Mouse (Mus musculus): ENCODE measurements around the gene Slc24a3.

Gene Slc24a3

DNA sequence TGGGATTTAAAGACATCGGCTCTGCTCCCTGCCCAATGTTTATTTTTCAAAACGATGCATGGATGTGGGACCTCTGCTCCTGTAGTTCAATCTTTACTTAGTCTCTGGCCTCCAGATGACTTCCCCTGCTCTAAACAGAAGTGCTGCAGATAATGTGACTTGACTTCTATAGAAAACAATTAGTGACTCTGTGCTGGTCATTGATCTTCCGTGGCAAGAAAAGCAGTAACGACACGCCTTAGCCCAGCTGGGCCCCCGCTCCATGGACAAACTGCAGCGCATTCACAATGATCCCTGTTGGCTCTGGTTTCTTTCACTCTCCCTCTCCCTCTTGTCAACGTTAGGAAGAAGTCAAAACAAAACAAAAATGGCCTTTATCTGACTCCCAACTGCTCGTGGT is 453.6 kb downstream of the Slc24a3 start:
- no peak for DNase-seq (ENCODE audit: low spot score in 2 of 2)

DNA sequence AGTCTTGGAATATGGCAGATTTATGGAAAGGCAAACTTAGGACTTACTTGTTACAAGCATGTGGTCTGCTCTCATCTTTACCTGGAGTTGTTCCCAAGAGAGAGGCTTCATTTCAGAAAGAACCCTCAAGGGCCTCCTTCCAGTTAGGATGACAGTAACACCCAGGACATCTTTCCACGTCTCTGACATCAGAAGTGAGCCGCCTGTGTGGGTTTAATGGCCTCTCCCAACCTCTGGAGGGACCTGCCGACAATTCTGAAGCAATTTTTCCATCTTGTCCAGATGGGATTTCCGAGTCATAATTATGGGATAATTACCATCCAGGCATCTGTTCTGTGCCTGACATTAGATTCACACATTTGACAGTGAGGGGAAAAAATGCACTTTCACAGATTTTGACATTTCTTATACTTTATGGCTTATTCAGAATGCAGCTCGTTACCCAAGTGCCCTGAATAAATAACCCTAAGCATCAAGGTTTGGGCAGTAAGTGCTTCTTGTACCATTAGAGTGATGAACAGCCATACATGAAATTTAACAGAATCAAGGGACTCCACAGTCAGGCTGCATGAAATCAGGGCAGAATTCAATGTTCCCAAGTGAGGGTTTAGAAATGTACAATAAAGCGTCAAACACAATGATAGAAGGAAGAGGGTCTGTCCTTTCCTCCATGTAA is 463.7 kb downstream of the Slc24a3 start:
- no peak for DNase-seq (ENCODE audit: low spot score in 2 of 2)

DNA sequence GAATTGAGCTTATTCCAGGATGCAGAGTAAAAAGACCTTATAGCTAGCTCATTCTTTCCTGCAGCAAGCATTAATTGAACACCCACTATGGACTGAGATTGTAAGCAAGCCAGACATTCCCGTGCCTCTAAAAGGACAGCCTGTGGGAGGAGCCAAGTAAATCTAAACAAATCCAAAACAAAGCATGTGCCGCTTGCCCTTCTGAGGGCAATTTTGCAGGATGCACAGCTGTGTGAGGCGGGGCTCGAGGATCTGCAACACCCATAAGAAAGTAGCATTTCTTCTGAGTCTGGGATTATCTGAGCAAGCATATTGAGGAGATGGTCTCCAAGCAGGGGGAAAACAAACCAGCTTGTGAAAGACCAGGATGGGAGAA is 464.2 kb downstream of the Slc24a3 start:
- no peak for DNase-seq (ENCODE audit: low spot score in 2 of 2)

DNA sequence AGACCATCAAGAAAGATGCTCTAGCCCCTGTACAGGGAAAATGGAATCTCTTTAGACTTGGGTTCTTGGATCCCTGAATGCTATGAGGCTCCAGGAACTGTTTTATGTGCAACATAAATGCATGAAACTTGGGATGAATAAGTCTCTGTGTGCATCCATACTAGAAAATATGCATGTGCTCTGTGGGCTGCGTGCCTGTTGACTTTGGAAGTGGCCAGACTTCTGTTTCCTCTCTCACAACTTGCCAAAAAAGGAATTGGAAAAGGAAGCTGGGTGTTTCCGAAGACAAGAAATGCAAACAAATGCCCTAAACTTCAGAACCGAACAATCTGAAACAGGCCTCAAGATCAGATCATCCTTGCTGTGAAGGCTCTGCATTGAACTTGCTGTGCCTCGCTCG is 466.3 kb downstream of the Slc24a3 start:
- no peak for DNase-seq (ENCODE audit: low spot score in 2 of 2)

DNA sequence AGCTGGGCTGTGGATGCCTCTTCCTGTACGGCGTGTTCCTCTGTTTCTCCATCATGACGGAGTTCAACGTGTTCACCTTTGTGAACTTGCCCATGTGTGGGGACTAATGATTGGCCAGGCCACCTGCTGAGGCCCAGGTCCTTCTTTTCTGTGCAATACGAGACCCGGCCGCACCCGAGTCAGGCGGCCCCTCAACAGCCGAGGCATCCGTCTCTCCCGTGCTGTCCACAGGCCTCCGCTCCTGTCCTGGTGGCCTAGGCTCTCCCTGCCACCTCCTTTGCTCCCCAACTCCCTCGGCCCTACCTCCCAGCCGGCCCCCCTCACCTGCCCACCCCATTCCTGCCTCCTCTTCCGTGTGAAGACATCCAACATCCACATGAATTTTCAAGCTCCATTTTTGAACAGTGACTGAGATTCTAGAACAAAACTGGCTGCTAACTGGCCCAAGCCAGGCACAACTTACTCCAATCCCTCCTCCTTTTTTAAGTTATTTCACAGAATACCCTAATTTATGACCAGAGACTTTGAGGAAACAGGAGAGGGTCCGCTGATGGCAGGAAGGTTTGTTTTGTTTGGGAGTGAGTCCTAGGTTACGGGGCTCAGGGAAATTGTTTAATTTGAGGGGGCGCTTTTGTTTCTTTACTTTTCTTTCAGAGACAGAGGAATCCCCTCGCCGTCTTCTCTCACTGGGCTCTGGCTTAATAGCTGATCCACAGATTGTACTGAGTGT is 472.9 kb downstream of the Slc24a3 start:
- DNase-seq (ENCODE audit: low spot score in 2 of 2), result no peak

DNA sequence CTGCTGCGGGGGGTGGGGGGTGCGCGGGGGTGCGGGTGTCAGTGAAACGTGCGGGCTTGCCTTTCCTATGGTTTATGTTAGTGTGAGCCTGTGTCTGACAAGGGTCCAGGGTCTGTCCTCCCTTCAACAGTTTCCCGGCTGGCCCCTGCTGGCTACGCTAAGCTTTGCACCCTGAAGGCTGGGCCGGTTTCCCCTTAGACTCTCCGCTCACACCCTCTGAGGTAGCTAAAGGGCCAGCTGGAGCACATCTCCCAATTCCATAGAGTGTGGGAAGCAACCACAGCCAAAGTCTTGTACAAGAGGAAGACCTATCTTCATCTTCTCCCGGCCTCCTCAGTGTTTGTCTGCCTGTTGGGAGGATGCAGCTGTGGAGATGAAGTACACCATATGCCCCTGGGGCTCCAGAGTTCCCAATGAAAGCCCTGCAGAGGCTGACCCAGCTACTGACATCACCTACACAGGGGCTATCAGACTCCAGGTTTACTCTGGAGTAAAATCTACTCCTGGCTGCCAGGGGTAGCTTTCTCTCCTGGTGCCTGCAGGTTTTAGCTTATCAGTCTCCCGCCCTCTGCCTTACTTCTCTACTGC is 487.9 kb downstream of the Slc24a3 start:
- DNase-seq (ENCODE audit: low spot score in 2 of 2), result no peak

DNA sequence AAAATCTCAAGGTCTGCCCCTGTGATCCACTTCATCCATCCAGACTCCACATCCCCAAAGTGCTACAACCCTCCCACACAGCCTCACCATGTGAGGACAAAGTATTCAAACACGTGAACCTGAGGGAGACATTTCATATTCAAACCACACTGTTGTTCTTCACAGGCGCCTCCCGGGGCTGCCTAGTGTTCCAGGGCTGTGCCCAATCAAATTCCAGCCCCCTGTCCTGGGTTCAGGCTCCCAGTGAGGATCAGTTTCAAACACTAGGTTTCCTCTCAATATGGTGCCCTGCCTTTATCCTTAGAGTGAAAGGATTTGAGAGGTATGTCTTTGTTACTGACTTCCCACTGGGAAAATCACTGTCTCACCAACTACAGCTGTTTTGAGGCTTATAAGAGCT is 488.6 kb downstream of the Slc24a3 start:
- no peak for DNase-seq (ENCODE audit: low spot score in 2 of 2)

DNA sequence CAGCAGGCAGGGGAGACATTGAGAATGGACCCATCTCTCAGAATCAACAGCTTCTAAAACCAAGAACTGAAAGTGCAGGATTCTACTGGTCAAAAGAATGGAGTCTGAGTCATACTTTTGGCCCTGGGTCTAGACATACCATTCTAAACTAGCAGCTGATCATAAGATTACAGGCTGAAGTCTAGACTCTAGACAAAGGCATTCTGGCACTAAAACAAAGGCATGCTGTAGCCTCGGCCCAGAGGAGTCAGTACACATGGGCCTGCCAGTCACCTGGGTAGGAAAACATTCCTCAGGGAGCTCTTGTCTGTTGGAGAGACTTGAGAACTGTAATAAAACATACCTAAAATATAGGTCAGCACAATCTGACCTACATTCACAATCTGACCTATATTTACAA is 489.2 kb downstream of the Slc24a3 start:
- DNase-seq (ENCODE audit: low spot score in 2 of 2), result no peak

DNA sequence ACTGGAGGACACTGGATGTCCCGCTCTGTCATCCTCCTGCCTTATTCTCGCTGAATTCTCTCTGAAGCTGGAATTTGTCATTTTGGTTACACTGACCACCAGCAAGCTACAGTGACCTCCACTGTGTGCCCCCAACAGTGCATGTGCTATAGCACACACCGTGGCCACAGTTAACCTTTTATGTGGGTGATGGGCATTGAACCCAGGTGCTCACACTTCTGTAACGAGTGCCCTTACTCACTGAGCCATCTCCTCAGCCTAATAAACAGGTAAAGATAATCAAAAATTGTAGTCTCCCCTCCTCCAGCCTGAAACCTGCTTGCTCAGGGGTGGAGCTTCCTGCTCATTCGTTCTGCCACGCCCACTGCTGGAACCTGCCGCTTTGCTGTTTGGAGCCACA is 493.7 kb downstream of the Slc24a3 start:
- DNase-seq (ENCODE audit: low spot score in 2 of 2), result no peak

DNA sequence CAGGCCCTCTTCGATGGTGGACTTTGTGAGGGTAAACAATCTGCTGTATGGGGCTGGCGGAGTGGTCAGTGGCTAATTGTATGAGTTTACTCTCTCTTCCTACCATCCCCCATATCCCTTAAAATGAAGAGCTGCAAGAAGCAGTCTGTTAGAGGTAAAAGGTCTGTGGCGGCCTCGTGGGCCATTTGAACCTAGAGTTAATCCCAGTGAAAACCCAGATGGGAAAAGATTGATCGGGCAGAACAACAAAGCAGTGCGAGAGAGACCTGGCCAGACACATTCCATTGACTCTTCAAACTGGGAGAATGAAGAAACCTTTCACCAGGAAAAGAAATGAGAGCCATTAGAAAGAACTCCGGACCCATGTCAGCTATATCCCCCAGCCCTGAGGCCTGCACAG is 496.3 kb downstream of the Slc24a3 start:
- DNase-seq (ENCODE audit: low spot score in 2 of 2), result no peak

DNA sequence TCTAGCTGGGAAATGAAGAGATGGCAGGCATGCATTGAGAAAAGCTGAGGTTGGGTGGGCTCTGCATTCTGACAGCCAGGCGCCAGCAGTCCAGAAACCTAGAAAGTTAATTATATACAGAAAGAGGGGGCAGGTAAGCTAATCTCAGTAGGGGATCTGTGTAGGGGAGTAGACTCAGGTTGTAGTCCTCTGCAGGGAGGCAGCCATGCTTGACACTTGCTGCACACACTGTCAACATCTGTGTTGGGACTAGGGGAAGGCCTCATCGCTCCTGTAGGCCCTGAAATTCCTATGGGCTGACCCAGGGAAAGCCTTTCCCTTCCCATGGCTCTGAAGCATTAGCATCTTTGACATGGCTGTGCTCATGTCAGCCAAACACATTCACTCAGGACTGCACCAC is 496.8 kb downstream of the Slc24a3 start:
- DNase-seq (ENCODE audit: low spot score in 2 of 2), result no peak

DNA sequence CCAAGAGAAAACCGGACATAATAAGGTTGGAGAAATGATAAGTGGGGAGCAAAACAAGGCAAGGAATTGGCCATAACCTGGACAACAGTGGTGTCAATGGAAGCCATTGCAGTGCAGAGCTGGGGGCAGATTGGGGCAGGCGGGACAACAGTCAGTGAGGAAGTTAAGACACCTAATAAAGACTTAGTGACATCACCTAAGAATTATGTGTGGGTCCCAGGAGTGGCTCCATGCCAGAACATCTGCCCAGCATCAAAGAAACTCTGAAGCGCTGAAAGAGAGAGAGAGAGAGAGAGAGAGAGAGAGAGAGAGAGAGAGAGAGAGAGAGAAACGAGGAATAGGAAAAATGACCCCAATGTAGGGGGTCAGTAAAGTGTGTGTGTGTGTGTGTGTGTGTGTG is 500.6 kb downstream of the Slc24a3 start:
- no peak for DNase-seq (ENCODE audit: low spot score in 2 of 2)

DNA sequence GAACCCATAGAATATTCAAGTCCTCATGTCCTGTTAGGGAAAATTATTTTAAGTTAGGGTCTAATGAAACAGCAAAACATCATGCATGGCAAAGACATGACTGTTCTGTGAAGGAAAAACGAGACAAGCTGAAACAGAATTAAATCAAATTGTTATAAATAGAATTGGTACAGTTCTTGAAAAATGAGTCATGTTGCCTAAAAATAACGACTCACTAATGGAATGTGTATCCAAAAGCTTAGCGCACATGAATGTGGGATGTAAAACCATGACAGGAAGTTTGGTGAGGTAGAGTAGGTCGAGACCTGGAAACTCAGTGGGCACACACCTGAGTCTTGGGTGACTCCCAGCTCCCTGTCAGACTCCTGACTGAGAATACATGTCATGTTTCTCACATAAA is 502.6 kb downstream of the Slc24a3 start:
- DNase-seq (ENCODE audit: low spot score in 2 of 2), result no peak

DNA sequence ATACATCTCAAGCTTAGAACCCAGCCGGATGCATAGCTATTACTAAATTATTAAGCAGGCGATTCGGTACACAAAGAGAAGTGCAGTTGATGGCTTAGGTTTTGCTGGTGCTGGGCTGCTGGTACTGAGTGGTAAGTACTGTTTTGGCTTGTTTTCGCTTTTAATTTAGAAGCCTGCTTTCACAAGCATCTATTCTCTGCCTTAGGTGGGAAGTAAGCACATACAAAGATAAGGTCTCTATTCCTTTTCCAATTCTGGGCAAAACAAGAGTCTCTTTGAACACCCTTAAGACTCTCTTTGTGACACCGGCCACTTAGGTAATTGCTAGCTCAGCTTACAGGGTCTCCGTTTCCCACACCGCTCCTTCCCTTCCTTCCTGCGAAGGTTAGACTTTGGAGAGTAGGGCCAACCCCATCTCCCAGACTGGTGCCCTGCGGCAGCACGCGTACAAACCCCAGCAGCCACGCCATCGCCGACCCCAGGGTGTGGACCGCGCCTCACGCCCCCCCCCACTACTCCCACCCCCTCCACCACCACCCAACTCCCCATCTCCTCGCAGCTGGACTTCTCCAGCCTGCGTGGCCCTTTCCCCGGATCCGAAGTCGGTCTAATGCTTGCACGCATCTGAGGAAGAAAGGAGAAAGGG is 507.1 kb downstream of the Slc24a3 start:
- no peak for DNase-seq (ENCODE audit: low spot score in 2 of 2)

DNA sequence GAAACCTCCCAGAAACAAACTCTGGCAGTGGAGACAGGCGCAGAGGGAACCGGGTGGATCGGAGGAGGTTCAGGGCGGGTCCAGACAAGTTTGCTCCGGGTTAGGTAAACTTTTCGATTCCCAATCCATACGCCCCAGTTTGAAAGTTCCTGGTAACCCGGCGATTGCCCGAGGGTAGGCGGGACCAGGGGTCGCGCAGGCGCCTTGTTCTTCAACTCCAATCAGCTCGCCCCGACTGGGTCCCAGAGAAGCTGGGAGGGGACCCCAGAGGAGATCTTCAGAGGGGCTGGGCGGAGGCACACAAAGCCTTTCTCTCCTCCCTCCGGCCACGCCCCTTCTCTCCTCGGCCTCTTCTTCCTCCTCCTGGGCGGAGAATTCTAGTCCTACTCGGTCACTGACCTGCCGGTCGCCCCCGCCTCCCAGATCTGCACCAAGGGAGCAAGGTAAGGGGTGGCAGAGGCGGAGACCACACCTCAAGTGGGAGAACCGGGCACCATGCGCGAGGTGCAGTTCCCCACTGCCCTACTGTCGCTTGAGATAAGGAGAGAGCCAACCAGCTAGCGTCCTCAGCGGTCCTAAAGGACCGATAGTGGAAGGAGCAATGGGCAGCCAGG is 507.7 kb downstream of the Slc24a3 start, which contains the start of gene Rin2:
Gene Rin2, plus strand, starts transcription at position 74 of the 614 bp plus-strand sequence.
- DNase-seq (ENCODE audit: low spot score in 2 of 2), result peak; percentile 74 to 80

DNA sequence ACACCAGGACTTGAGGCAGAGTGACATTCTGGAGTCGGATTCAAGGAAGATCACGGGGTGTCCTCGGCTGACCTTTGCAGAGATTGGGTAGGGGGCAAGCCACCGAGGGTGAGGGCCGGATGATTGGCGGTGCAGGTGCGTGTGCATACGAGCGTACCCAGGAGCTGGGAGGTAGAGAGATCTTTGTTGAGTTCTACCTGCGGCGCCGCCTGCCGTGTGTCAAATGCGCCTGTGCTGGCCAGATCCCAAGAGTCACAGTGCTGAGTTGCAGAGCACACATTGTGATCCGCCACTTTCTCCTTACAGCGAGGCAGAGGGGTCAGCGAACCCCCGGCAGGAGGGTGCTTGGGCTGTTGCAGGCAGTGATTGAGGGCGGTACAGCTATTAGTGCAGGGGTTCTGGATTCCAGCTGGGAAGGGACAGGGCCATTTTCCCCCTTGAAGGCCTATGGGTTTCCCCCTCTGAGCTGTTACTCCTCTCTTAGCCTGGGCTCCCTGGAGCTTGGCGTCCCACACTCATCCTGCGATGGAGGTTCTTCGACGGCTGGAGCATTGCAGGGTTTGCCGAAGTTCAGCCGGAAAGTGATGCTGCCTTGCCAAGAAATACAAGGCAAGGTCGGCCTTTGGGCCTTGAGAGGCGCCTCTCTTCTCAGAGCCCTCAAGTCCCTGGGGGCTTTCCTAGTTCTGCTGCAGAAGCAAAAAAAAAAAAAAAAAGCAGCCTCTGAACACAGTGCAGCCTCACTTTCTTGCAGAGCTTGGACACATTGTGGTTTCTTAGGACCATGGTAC is 508.4 kb downstream of the Slc24a3 start:
- peak; percentile 35 to 64 for DNase-seq (ENCODE audit: low spot score in 2 of 2)

DNA sequence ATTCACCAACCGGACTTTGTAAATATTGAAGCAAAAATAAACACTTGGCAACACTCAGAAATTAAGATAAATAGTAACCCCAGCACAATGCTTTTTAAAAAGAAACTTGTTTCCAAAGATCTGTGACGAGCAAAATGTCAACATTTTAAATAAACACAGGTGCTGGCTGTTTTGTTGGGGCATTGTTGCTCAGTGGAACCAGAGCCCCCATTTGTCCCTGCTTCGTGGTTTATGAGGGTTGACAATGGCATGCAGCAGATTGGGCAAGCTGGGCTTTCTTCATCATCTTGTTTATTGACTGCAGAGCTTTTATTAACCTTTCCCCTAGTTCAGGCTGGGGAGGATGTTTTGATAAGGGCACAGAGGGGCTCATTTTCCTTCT is 509.0 kb downstream of the Slc24a3 start:
- no peak for DNase-seq (ENCODE audit: low spot score in 2 of 2)

DNA sequence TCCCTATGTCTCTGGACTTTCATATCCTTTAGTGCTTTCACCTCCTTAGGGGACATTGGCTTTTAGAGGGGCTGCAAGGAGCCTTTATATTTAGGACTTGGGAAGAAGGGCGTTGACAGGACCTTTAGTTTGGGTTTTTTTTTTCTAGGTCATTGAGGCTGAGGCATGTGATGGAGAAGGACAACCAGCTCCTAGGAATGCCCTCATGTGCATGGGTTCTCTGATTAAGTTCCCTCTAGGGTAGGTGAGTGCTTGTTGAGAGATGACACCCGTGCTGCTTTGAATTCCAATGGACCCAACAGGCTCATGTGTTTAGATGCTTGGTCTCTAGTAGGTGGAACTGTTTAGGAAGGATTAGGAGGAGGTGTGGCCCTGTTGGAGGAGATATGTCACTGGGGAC is 509.4 kb downstream of the Slc24a3 start:
- no peak for DNase-seq (ENCODE audit: low spot score in 2 of 2)

DNA sequence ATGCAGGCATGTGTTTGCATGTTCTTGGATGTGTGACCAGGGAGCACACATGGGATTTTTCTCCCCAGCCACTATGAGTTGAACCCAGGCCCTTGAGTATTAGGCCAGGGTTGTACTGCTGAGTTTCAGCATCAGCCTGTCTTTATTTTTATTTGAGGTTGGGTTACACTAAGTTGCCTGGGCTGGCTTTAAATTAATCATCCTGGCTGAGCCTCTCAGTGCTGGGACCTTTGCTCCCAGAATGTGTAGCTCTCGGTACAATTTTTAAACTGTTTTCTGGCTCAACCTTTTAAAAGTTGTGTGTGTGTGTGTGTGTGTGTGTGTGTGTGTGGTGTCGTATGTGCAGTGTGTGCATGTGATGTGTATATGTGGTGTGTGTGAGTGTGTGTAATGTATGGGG is 512.6 kb downstream of the Slc24a3 start:
- DNase-seq (ENCODE audit: low spot score in 2 of 2), result no peak

DNA sequence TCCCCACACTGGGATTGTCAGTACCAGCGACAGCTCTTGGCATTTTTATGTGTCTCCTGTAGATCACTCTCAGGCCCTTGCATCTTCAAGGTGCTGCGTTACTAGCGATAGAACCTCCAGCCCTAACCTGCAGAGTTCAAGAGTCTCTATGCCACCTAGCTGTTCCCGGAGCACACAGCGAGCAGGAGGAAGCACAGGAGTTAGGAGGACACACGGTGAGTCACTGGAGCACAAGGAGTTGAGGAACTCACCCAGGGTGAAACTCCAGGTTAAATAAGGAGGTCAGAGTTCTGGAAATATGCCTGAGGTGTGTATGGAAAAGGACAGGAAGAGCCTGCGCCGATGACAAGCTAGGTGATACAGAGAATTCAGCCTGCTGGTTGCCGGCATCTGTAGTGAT is 513.2 kb downstream of the Slc24a3 start:
- DNase-seq (ENCODE audit: low spot score in 2 of 2), result no peak

DNA sequence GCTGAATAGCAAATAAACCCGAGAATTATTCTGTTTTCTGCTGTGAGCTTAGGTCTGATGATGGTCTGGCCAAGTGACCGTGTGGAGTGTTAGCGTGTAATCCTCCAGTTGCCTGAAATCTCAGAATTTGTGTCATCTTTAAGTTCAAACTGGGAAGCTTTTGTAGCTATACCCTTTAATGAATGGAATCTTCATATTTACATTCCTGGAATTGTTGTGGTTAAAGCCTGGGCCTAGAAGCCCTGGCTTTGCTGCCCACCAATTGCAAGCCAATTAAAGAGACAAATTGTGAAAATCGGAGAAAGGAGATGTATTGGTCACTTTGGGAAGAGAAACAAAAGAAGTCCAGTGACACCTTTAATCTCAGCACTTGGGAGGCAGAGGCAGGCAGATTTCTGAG is 514.1 kb downstream of the Slc24a3 start:
- no peak for DNase-seq (ENCODE audit: low spot score in 2 of 2)

DNA sequence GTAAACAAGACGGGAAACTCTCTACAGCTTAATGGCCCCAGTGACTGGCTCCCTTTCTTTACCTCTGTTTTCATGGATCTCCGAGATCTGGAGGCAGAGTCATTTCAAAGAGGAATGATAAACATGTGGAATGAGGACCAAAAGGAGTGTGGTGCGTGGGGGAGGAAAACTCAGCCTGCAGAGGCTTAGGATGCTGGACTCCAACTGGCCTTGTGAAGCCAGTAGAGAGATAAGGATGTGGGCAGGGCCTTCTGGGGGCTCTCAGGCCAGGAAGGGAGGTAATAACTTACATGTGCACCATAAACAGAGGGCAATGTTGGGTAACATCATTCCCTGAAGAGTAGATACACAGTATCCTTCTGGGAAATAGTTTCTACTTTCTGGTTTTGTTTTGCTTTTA is 515.4 kb downstream of the Slc24a3 start:
- DNase-seq (ENCODE audit: low spot score in 2 of 2), result no peak
